Mouse (Mus musculus) subcutaneous adipose tissue, adult 2 months (tissue): ENCODE results near the gene Med13. TPM values are rescaled to one million over a fixed set of nuclear protein-coding genes. Genes with fewer than 3 reads are reported as not detected.

ENCODE experiments used
- polyA plus RNA-seq: library from polyadenylated mRNA; depleted of rRNA; stranded (reverse); fragments of >200 nt; gene quantifications from 2 replicates; pipeline ENCODE4 v1.2.3, GENCODE M21; 2012; ENCODE audit warnings: low replicate concordance; rRNA removed

Med13 gene
- polyA plus RNA-seq = 14.8 and 25.2 TPM in 2 replicates

GRCm38 (mm10) chr11:86356854-86357788, at the start of gene Med13:
Gene Med13 (minus strand): TSS chr11:86357602.

GRCm38 (mm10) chr11:86257460-86258076, 99.8 kb downstream of the Med13 start, which contains the start of gene Ints2:
Gene Ints2 (minus strand): TSS chr11:86257575.

Other genes with a start within 250 kb of the Med13 start
- gene Brip1, start 156.4 kb downstream of the Med13 start, polyA plus RNA-seq = 0.36 and 0.39 TPM in 2 replicates
- 7.7 and 13.7 TPM in 2 replicates for gene Ints2, start 100.0 kb downstream of the Med13 start, polyA plus RNA-seq
- 10.4 and 13.2 TPM in 2 replicates for gene Rnft1, start 127.1 kb upstream of the Med13 start, polyA plus RNA-seq
- gene Rps6kb1, start 187.2 kb upstream of the Med13 start, polyA plus RNA-seq = 10.1 and 11.7 TPM in 2 replicates
- gene Tubd1, start 187.4 kb upstream of the Med13 start, polyA plus RNA-seq = 5.9 and 8.0 TPM in 2 replicates